Mouse (Mus musculus) thymus, postnatal 25 days (tissue): ENCODE measurements at regions not wholly inside any gene's neighbourhood (a gene's known extent, or its start where the extent isn't known, plus 50 kb on each side); places are given as distances from the start of the nearest gene placed in this dataset.

Source experiments
- DNase-seq: peaks from one replicate; pipeline ENCODE4 v3.0.0; 2022

DNA sequence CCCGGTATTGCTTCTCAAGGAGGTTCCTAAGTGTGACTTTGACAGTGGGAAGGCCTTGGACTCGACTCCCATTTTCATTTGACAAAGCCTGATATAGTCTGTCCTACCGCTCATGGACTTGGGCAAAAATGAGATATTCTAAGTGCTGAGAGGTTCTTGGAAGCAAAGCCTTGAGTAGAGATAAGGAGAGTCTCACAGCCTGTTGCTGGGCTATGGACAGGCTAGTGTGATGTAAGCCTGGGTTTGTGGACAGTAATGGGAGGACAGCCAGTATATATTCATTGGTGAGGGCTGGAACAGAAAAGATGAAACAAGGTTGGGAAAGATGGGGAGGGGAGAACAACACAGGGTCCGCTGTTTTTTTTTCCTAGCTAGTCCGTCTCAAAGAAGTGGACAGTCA, 228.0 kb downstream of the Wdr11 start:
- DNase-seq: no peak

DNA sequence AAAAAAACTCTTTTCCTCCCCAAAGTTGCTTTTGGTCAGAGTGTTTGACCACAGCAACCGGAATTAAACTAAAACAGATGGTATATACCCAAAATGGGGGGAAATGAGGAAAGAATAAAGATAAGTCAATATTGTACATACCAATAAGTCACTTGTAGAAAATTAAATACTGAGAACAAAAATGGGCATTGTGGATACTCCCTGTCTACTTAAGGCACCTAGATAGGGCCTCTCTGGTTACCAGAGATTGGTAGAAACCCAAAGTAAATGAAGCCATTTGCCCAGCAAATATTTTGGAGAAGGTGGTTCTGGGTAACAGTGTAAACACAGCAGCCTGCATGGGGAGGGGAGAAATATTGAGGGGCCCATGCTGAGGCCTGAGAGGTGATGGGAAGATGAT, 237.3 kb downstream of the Wdr11 start:
- DNase-seq: no peak

DNA sequence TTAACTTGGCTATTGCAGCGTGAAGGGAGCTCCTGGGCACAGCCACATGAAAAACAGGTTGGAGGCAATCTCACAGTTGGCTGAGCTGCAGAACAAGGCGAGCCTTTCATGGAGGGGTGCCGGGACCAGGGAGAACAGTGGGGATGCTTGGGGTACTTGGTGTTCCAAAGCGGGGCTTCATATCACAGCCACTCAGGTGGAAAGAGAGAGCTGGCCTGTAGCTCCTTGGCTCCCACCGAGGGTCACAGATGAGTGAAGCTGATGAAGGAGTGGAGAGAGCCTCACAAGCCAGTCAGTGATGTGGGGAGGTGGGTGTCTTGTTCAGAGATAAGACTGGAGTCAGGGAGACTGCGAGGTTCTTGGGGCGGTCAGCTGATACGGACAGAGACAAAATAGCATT, 241.2 kb downstream of the Wdr11 start:
- no peak for DNase-seq

DNA sequence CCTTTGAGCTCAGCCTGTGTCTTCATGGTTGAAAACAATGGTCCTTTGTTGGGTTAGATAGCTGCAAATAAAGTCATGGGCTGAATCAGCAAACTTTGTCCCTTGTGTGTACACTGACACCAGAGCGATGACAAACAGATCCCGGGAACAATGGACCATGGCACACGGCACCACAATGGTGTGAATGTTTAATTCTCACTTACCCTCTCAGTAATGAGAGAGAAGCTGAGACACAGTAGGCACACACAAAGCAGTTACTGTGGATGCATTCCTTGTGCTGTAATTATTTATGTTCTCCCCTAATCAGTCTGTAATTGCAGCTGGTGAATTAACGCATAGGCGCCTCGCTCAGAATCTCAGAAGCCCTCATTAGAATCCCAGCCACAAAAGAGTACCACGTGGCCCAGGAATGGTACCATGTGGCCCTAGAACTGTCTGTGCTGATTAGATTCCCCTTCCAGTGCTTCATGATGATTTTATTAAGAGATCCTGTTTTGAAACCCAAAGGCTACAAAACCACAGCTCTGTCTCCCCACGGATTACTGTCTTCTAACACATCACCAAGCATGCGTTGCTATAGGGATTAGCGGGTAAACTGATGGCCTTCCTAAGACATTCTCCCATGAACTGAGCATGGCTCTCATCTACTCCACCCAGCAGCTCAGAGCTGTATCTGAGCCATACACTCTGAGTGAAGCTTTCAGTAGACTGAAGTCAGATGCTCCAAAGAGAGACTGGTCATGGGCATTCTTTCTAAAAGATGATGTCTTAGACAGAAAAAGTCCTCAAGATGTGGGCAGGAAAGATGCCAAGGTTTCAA, 250.8 kb downstream of the Wdr11 start:
- no peak for DNase-seq

DNA sequence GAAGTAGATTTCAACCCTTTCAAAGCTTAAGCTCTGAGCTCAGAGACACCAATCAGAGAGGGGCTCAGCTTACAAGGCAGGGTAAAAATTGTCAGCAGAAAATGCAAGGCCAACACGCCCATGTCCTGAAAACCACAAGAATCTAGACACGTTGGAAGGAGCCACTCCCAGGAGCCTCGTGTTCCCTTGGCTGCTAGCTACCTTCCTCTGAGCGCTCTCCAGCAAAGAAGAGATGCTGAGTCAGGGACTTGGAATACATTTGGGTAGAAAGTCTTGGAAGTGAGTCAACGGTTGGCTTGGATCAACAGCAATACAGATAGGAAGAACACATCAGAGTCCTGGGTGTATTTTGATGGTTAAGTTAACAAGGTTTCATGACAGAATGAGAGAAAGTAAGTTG, 255.5 kb downstream of the Wdr11 start:
- no peak for DNase-seq

DNA sequence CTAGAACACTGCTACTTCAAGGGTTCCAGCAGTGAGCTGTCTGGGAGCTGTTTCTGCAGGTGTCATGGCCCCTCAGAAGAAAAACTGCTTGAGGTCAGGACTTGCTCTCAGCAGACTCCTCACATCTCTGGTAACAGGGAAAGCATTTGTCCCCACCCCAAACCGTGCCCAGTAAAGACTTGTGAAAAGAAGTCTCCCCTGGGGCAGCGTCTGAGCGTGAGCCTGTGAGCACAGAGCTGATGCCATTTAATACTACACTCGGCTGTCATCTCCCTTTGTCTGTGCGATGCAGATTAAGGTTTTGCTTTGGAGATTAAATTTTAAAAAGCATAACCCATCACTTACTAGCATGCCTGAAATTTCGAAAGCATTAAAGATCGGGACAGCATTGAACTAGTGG, 261.9 kb downstream of the Wdr11 start:
- DNase-seq: no peak

DNA sequence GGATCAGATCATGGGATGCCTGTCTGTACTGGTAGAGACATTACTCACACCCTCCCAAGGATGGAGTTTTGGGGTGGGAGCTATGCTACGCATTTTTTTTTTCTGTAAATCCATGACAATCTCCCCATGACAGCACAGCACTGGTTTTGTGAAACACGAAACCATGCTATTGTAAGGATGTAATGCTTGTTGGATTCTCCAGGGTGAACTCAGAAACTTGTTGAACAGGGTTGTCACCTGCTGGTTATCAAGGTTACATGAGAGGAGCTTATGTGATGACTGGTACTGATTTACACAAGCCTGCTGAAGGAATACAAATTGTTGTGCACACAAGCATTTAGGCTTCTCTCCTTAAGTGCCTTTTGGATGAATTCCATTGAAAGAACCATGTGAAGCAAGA, 263.3 kb downstream of the Wdr11 start:
- no peak for DNase-seq

DNA sequence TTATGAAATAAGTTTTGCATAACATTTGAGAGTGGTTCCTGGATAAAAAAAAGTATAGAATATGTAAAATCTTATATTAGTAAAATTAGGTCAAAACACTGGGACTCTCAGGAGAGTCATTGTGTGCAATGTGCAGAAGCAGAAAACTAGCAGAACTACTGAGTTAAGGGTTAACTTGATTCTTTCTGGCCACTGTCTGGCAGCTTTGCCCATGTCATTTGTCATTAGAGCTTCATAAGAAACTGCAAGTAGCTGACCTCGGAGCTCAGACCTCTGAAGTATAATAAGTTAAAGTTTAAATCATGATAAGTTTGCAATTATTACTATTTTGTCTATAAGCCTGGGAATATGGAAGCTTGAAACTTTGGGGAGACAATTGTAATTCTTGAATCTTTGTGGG, 271.3 kb downstream of the Wdr11 start:
- DNase-seq: no peak

DNA sequence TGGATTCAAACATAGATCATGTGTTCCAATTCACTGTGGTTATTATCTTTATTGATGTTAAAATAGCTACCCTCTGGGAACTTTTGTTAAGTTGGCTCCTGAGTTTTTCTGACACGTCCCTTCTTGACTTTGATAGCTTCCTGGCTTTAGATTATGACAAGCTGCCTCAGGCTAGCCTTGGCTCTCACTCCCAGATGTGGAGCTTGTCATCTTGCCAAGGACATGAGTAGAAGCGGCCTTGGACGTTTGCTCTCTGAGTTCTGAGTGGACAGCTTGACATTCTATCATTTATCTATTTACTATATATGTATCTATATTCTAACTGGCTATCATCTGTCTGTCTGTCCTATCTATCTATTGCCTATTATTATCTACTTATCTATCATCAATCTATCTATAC, 273.9 kb downstream of the Wdr11 start:
- DNase-seq: no peak

DNA sequence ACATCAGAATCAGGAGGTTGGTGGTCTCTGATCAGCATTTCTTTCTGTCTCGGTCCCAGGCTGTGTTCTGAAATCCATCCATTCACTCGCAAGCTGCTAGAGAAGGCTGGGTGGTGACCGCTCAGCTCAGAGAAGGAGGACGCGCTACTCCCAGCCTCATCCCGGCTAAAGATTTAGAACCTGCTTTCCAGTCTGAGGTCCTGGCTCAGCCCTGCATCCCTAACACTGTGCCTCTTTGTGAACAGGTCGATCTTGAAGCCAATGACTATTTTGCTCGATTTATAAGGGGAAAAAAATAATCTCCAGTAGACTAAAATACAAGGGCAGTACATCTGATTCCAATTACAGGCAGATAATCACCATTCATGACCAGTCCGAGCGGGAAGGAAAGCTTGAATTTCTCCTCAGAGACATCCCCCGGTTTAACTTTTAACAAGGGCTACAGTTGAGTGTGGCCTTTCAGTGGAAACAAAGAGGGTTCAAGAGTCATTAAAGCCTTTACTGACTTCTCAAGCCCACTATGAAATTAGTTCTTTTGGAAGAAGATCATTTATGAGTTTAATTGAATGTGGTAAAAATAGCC, 280.6 kb downstream of the Wdr11 start:
- no peak for DNase-seq

DNA sequence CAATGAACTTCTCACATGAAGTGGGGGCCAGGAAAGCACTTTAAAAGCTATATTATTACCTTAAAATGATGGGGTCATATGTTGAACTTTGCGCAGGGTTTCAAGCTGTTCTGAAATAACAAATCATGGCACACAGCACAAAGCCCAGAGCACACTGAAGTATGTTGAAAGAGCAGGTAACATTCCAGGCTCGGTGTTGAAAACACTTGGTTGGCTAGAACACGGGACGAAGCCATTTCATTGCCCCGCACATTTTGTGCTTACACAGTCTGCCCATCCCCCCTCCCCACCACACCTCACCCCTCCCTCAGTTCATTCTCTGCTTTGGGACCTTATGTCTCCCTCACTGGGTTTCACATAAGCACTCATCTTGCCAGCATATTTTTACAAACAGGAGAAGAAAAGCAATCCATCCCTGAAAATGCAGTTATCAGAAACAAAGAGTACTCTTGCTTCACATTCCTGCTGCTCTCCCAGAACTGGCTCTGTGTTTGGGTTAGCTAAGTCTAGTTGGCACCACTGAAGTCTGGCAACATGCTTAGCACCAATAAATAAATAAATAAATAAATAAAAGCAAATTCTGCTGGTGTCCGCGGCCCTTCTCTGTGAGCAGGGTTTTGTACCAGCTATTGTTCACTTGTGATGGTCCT, 284.7 kb downstream of the Wdr11 start:
- no peak for DNase-seq

DNA sequence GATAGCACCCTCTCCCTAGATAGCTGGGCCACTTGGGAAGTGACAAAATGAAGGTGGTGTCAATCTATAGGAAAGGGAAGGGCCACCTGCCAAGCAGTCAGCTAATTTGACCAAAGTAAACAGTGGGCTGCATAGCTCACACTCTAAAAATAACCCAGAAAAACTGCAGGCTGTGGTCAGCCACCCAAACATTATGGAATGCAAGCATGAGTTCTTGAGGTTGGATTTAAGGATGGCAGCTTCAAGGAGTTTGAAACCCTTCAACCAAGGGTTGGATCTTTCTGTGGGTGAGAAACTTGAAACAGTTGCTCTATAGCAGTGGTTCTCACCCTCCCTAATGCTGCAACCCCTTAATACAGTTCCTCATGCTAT, 285.2 kb downstream of the Wdr11 start:
- DNase-seq: no peak

DNA sequence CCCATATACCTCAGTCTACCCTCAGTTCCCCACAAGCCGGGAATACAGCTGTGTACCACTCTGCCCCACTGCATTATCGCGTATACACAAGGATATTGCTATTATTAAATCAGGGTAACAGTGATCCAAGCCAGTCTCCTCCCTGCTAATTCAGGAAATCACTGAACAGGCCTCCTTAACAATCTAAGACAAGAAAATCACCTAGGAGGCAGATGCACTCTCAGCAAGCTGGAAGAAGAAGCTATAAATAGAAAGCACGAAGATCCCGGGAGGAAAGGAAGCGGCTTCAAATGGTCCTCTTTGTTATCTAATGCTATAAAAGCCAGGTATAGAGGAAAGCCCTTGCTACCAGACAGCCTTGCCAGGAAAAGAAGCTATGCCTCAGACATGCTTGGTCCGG, 304.6 kb downstream of the Wdr11 start:
- no peak for DNase-seq

DNA sequence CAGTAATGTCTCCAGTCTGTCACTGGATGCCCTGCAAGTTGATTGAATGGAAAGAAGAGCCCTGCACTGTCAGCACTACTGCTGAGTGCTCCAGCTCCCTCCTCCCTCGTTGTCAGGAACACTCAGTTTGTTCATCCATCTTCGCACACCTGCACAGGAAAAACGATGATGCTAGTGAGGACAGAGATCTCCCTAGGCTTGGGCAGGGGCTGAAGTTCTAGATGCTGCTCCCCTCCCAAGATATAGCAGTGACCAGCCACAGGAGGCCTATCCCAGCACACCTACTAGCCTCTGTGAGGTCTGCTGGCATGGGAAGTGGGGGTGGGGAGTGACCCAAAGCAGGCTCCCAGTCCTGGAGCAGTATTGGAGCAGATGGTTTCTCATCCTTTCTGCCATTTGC, 305.8 kb downstream of the Wdr11 start:
- DNase-seq: no peak

DNA sequence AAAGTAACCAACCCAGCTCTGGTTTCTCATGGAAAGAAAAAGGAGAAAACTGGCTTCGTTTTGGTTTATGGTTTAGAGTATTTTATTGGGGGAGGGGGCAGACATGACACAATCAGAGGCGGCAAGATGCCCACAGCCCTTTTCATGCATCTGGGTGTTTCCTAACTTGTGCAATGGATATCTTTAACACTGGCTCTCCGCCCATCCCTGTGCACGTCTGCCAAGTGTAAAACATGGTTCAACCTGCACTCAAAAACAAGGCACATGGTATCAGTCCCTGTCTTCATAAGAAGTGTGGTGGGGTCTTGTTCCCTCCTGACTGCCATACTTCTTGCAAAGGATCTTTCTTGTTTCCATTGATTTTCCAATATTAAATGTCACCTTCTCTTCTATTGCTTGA, 310.6 kb downstream of the Wdr11 start:
- no peak for DNase-seq

DNA sequence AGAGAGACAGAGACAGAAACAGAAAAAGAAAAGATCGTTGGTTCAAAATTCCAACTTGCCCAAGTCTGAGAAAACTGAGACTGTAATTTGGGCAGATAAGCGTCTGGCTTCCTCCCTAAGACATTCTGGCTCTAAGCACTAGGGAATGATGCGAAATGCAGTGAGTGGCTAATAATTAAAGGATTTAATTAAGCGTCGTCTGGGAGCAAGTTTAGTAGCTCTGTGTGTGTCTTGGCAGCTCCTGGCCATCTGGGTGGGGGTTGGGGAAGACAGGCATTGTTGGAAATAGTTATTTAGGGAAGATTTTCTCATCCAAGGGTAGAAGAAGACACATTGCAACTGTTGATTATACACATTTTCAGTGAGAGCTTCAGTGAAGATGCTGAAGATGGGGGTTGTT, 311.5 kb downstream of the Wdr11 start:
- DNase-seq: no peak

DNA sequence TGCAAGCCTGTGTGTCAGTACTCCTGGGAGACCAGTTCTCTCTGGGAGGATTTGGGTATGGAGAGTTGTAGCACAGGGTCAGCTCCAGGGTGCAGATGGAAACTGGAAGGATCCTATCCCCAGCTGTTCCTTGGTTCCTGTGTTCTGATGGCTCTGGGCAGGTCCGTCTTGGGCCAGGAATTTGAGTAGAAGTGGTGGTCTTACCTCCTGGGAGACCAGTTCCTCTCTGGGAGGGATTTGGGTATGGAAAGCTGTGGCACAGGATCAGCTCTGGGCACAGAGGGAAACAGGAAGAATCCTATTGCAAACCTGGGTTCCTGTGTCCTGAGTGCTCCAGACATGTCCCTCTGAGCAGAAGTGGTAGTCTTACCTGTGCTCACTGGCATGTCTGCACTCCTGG, 314.5 kb downstream of the Wdr11 start:
- no peak for DNase-seq

DNA sequence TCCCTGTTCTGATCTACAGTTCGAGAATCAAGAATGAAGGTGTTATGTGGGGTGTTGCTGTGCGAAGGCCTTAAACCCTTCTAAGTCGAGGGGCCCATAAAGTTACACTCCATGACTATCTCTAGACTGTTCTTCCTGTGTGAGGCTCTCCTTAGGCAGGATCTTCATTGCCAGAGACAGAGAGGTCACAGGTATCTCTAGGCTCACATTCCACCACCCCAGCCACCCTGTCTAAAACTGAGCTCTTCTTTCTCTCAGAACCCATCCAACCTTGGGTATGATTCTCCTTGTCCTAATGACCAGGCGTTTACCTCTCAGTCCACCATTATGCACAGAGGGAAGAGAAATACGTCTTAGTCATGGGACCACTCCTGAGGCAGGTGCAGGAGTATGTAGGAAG, 317.2 kb downstream of the Wdr11 start:
- no peak for DNase-seq

DNA sequence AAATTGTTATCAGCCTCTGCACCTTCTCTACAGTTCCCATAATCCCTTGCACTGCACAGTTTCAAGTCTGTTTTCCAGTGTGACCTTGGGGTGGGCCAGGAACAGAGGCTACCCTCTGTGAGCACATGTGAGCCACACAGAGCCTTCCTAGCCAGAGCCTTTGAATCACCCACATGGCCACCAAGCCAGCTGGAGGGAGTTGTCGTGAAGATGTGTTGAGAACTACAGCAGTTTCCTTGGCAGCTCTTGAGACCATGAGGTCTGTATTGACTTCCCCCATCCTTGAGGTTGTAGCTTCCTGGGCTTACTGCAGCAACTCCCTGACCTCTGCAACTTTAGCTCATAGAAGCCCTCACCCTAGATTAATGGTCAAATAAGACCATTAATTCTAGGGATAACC, 318.1 kb downstream of the Wdr11 start:
- no peak for DNase-seq

DNA sequence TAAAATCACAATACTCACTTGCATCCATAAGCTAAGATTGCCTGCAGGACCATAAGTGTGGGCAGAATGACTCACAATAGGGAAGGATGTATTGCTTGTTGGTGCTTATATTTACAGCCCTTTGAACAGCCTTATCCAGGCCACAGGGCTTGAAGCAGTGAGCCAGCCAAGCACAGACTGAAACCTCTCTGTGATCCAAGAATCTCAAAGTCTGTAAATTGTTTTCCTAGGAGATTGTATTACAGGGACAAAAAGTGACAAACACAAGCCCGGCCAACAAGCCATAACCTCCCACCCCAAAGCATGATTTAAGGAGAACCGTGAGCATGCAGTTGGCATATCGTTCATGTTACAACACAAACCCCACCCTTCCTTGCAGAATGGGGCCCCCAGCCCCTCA, 319.2 kb downstream of the Wdr11 start:
- no peak for DNase-seq

DNA sequence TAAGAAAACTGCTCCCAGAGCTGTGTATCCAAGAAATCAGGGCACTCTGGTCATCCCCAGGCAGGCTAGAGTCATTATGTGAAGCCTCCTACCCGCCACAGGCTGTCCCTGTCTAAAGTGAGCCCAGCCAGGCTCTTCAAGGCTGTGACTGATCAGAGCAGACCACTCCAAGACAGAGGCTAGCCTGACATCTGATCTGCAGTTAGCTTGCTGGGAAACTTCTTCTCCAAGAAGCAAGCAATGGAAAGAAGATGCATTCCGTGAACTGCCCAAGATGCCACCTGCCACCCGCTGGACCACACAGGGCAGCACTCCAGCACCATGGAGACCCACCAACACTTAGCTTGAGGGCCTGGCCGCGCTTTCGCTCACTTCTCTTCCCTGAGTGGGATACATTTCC, 323.2 kb downstream of the Wdr11 start:
- no peak for DNase-seq

DNA sequence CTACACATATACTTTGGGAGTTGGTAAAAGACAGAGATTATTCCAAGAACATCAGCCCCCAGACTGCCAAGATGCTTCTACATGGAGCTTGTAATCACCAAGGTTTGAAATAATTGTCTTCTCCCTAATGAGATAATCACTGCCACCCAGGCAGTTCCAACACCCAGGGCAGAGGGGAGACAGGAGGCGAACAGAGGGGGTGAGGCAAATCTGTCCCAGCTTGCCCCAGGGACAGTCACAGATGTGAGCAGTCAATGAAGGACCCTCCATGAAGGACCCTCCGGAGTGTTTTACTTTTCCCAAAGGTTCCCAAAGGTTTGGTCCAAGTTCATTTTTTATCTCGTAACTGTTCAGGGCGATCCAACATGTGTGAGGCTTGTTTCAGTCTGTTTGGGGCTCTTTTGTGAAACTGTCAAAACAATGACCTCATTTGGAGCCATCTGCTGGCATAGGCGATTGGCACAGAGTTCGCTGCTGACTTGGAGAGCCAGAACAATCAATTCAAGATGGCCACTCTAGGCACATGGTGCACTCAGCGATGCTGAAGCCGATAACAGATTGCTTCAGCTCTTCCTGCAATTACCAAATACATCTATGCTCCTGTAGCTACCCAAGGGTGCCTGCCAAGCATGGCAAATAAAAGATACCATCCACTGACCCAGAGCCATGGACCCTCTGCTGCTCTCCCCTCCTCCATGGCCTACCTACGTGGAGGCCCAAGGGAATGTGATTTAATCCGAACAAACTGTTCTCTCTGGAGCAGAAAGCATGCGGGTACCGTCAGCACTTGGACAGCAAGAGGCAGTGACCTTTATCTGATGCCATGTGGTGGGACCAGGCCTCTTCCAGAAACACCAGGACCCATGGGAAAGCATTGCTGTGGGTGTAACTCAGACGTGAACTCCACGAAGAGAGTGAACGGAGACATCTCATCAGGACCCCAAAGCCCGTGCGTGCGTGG, 326.9 kb downstream of the Wdr11 start:
- no peak for DNase-seq

DNA sequence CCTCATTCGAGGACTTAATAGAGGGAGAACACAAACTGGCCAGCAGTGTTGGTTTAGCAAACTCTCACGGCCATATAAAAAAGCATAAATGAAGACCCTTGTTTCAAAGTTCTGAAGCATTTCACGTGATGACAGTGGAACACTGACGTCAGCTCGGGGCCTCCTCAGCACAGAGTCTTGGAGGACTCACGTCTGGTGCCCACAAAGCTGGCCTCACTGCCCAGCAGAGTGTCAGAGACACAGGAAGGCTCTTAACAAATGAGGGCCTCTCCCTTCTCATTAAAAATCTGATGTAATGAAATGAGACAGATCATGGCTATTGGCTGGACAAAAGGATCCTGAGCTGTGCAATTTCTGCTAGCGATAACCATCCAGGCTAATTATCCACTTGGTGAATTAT, 330.6 kb downstream of the Wdr11 start:
- no peak for DNase-seq
